Mouse (Mus musculus) spleen, adult 18-20 months (tissue): ENCODE measurements at regions not wholly inside any gene's neighbourhood (a gene's known extent, or its start where the extent isn't known, plus 50 kb on each side); places are given as distances from the start of the nearest gene placed in this dataset.

Source experiments
- DNase-seq, 2 experiments: peaks; one replicate each; pipeline ENCODE4 v3.0.0; 2022; ENCODE audit warnings: mixed read lengths in 2 of 2

- no peak for DNase-seq
Observed at GRCm38 (mm10) chr17:85755557-85755956, 67.5 kb upstream of the Six2 start.

- DNase-seq = no peak
Observed at GRCm38 (mm10) chr17:85748649-85749081, 60.6 kb upstream of the Six2 start.

- no peak for DNase-seq
Observed at GRCm38 (mm10) chr17:85747976-85748648, 60.0 kb upstream of the Six2 start.
